Mouse (Mus musculus): ENCODE measurements at regions not wholly inside any gene's neighbourhood (a gene's known extent, or its start where the extent isn't known, plus 50 kb on each side); places are given as distances from the start of the nearest gene placed in this dataset.

DNA sequence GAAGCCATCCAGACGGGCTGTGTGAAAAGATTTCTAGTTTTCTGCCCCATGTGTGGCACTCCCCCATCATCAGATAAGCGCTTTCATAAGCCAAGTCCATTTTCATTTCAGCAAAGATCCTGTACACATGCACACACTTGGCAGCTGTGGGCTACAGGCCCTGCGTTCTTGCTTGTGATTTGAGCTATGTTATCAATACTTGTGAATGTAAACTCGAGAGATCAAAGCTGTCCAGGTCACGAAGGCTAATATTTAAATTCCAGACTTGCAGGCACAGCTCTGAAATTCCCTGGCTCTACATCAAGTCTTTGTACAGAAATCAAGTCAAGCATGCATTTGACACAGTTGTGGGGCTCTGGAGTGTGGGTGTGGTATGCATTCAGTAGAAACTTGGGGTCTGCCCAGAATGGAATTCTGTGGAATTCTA is 248.8 kb upstream of the Fggy start:
- Histone ChIP-seq H3K36me3 (no peaks in the 10 kb centered on the region), H3K27ac (no peak overlapping the region), H3K27me3 (replicated peaks) (no peaks in the 10 kb centered on the region), H3K4me2 (replicated peaks) (no peak overlapping the region), H3K9me3 (no peaks in the 10 kb centered on the region), H3K4me3 (replicated peaks) (no peak overlapping the region), H3K4me1 (replicated peaks) (0 out of 2 replicates have a peak, but pooled peaks cover 1% of the 10 kb centered on the region), H3K9ac (no peak overlapping the region)
- ATAC-seq: no peak
- 48% methylated on average over 5 of the region's 5 CpGs for WGBS

DNA sequence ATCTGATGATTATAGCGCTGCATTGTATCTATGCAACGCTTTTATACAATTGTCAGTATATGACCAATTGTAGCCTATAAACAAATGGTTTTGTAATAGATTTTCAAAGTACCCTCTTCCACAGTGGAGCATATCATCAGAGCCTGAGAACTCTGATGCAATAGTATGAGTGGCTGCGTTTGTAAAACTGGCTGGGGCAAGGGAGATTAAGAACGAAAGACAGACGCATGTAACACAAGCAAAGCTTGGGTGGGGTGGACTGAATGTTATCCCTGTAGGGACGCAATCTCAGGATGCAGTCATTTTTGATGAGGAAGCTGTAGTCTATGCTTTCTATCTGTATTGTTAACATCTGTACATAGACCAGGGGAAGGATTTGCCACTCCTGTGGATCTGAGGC is 246.9 kb upstream of the Fggy start:
- H3K9ac ChIP-seq: no peak overlapping the region
- H3K27ac ChIP-seq: no peak overlapping the region
- H3K27me3 ChIP-seq (replicated peaks): no peaks in the 10 kb centered on the region
- no peak overlapping the region for H3K4me3 ChIP-seq (replicated peaks)
- H3K36me3 ChIP-seq: no peaks in the 10 kb centered on the region
- no peaks in the 10 kb centered on the region for H3K9me3 ChIP-seq
- WGBS: 53% methylated on average over 6 of the region's 6 CpGs
- H3K4me2 ChIP-seq (replicated peaks): no peak overlapping the region
- no peaks in the 10 kb centered on the region for H3K4me1 ChIP-seq (replicated peaks)
- no peak for ATAC-seq

DNA sequence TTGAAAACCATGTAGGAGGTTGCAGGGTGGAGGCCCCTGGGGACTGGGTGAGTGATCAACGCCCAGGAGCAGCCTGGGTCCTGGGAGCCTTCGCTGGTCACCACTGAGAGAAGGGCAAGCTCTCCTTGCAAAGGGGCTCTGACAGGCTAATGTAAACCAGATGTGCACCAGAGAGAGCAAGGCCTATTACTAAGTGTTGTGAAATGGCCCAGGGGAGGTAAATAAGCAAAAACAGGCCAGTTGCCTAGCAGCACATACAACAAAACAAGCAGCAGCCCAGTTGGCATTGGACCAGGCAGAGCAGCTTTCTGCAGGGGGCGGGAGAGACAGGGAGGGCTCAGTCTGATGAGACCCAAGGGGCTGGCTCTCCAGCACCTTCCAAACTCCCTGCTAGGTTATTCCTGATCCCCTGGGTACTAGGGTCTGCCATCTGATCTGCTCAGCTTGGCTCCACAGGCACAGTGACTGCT is 239.5 kb upstream of the Fggy start:
- Histone ChIP-seq H3K9me3 (no peaks in the 10 kb centered on the region), H3K4me1 (replicated peaks) (peaks cover 17% of the 10 kb centered on the region), H3K9ac (no peak overlapping the region), H3K36me3 (no peaks in the 10 kb centered on the region), H3K4me2 (replicated peaks) (no peak overlapping the region), H3K27ac (no peak overlapping the region), H3K4me3 (replicated peaks) (no peak overlapping the region), H3K27me3 (replicated peaks) (no peaks in the 10 kb centered on the region)
- ATAC-seq: peak; percentile 81
- 49% methylated on average over 3 of the region's 3 CpGs for WGBS

DNA sequence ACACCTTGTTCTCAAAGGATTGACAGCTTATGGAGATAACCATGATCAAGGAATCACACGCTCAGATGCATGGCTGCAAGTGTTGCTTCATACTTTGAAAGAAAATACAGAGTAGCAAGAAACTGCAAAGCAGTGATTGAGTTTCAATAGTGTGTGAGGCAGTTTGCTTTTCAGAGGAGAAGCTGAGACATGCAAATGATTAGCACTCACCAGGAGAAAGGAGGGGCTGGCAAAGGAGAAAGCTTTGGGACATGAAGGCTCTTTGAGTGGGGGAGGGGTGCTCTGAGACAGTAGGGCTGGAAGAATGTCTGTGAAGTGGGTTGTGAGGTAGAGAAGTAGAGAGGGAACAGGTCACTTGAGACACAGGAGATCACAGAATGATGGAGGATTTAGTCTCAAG is 238.7 kb upstream of the Fggy start:
- WGBS: 56% methylated on average over 1 of the region's 1 CpGs
- no peaks in the 10 kb centered on the region for H3K36me3 ChIP-seq
- no peak overlapping the region for H3K9ac ChIP-seq
- H3K27me3 ChIP-seq (replicated peaks): no peaks in the 10 kb centered on the region
- ATAC-seq: no peak
- no peak overlapping the region for H3K4me3 ChIP-seq (replicated peaks)
- H3K4me2 ChIP-seq (replicated peaks): no peak overlapping the region
- no peaks in the 10 kb centered on the region for H3K9me3 ChIP-seq
- peaks cover 17% of the 10 kb centered on the region for H3K4me1 ChIP-seq (replicated peaks)
- no peak overlapping the region for H3K27ac ChIP-seq

DNA sequence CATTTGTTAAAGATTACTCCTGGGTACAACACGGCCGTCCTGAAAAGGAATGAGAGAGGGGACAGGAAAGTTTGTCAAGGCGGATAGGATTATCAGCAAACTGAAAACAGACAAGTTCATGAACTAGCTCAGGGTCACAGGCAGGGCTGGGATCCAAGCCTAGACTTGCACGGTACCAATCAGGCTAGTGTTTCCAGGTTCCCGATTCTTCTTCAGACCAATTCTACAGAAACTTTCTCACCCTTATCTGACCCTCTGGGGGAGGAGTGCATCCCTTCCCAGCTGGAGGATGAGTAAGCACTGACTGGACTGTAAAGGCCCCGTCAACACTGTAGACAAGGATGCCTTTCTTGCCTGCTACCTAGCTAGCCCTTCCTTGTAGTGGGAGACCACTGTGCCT is 238.3 kb upstream of the Fggy start:
- Histone ChIP-seq H3K4me1 (replicated peaks) (peaks cover 17% of the 10 kb centered on the region), H3K27me3 (replicated peaks) (no peaks in the 10 kb centered on the region), H3K4me3 (replicated peaks) (no peak overlapping the region), H3K36me3 (no peaks in the 10 kb centered on the region), H3K27ac (no peak overlapping the region), H3K4me2 (replicated peaks) (no peak overlapping the region), H3K9me3 (no peaks in the 10 kb centered on the region), H3K9ac (no peak overlapping the region)
- no peak for ATAC-seq
- WGBS: 34% methylated on average over 6 of the region's 6 CpGs

DNA sequence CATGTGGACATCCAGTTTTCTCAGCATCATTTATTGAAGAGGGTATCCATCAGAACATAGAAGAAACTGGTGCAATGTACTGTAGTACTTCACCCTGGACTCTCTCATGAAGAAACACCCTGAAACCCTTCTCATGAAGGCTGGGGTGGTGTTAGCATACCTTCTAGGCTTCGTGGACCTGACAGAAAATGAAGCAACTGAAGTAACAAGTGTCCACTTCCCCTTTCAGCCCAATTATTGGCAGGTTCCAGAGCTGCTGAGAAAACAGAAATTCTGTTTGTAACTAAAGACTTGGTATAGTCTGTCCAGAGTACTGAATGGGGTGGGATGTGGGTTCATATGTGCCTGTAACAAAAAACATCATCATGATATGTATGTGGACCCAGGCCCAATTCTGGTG is 231.4 kb upstream of the Fggy start:
- no peaks in the 10 kb centered on the region for H3K9me3 ChIP-seq
- WGBS: 80% methylated on average over 1 of the region's 1 CpGs
- no peaks in the 10 kb centered on the region for H3K27me3 ChIP-seq (replicated peaks)
- no peak overlapping the region for H3K27ac ChIP-seq
- no peak overlapping the region for H3K9ac ChIP-seq
- H3K4me1 ChIP-seq (replicated peaks): no peaks in the 10 kb centered on the region
- no peak overlapping the region for H3K4me2 ChIP-seq (replicated peaks)
- H3K4me3 ChIP-seq (replicated peaks): no peak overlapping the region
- no peak for ATAC-seq
- no peaks in the 10 kb centered on the region for H3K36me3 ChIP-seq

DNA sequence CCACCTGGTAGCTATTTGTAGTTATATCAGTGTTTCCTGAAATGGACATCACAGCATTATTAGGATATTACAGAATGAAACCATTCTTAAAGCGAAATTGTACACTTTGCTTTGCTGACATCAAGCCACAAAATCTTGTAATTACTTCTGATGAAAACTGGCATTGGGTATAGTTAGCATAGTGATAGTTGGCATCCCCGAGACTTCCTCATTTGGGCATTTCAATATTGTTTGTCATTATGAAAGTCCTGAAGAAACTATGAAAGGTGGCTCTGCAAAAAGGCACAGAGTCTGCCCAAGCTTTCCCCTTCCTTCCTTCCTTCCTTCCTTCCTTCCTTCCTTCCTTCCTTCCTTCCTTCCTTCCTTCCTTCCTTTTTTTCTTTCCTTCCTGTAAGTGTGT is 217.5 kb upstream of the Fggy start:
- no peak overlapping the region for H3K4me3 ChIP-seq (replicated peaks)
- no peaks in the 10 kb centered on the region for H3K4me1 ChIP-seq (replicated peaks)
- no peaks in the 10 kb centered on the region for H3K36me3 ChIP-seq
- ATAC-seq: no peak
- no peak overlapping the region for H3K4me2 ChIP-seq (replicated peaks)
- WGBS: 91% methylated on average over 2 of the region's 2 CpGs
- H3K27me3 ChIP-seq (replicated peaks): no peaks in the 10 kb centered on the region
- peaks cover 4% of the 10 kb centered on the region; the same call in 1 of the 2 replicates for H3K9me3 ChIP-seq
- no peak overlapping the region for H3K9ac ChIP-seq
- H3K27ac ChIP-seq: no peak overlapping the region

DNA sequence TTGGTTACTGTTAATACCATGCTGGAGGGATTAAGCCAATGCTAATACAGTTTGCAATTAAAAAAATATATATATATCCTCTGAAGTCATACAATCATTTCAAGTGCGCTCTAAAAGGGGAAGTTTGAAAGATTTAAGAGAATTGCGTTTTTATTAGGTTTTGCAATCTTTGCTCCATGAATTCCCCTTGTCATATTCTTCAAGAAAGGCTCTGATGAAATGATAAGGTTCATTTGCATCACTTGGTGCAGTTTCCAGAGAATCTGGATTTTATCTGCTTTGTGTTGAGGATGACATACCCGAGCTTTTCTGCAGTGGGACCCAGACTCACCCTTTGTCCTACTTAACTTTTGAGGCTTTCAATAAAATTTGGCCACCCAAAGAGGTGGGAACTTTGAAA is 216.4 kb upstream of the Fggy start:
- peaks cover 4% of the 10 kb centered on the region; the same call in 1 of the 2 replicates for H3K9me3 ChIP-seq
- no peaks in the 10 kb centered on the region for H3K27me3 ChIP-seq (replicated peaks)
- H3K4me2 ChIP-seq (replicated peaks): no peak overlapping the region
- WGBS: 70% methylated on average over 3 of the region's 3 CpGs
- H3K36me3 ChIP-seq: no peaks in the 10 kb centered on the region
- H3K4me3 ChIP-seq (replicated peaks): no peak overlapping the region
- no peaks in the 10 kb centered on the region for H3K4me1 ChIP-seq (replicated peaks)
- no peak overlapping the region for H3K27ac ChIP-seq
- H3K9ac ChIP-seq: no peak overlapping the region
- no peak for ATAC-seq

DNA sequence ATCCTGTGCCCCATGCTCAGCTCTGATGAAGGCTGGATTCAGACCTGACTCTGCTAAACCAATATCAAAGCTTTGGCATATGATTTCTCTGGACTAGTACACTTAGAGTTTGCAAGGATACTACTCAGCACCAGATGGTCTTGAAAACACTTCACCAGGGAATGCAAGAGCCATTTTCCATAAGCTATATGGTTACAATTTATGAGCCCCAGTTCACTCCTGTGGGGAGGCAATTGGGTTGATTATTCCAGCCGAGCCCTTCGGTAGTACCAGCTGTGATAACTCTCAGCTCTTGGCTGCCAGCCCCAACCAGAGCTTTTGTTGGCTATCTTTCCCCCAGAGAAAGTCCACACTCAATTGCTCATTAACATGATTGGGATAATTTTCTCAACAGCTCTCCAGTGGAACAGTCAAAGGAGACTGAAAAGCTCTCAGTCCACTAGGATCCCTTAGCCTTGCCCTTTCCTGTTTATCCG is 210.5 kb upstream of the Fggy start:
- no peaks in the 10 kb centered on the region for H3K4me1 ChIP-seq (replicated peaks)
- H3K27ac ChIP-seq: no peak overlapping the region
- H3K9me3 ChIP-seq: no peaks in the 10 kb centered on the region
- H3K4me3 ChIP-seq (replicated peaks): no peak overlapping the region
- peak; percentile 45 for ATAC-seq
- no peak overlapping the region for H3K9ac ChIP-seq
- no peaks in the 10 kb centered on the region for H3K36me3 ChIP-seq
- no peaks in the 10 kb centered on the region for H3K27me3 ChIP-seq (replicated peaks)
- 55% methylated on average over 3 of the region's 3 CpGs for WGBS
- no peak overlapping the region for H3K4me2 ChIP-seq (replicated peaks)

DNA sequence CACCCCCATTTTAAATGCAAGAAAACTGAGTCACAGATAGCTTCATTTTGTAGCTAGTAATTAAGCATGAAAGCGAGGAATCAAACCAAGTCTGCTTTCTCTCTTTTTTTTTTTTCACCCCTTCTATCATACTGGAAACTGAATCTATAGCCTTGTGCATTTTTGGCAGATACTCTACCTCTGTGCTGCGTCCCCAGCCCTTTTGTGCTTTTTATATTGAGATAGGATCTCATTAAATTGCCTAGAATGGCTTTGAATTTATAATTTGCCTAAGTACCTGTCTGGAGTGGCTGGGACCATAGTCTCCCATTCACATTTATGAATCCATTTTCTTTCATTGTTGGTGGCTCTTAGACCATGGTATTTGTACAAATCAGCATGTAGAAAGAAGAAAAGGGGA is 209.9 kb upstream of the Fggy start:
- no peak overlapping the region for H3K27ac ChIP-seq
- no peaks in the 10 kb centered on the region for H3K27me3 ChIP-seq (replicated peaks)
- 85% methylated on average over 2 of the region's 2 CpGs for WGBS
- H3K9me3 ChIP-seq: no peaks in the 10 kb centered on the region
- no peaks in the 10 kb centered on the region for H3K4me1 ChIP-seq (replicated peaks)
- H3K9ac ChIP-seq: no peak overlapping the region
- no peak for ATAC-seq
- no peak overlapping the region for H3K4me2 ChIP-seq (replicated peaks)
- no peak overlapping the region for H3K4me3 ChIP-seq (replicated peaks)
- H3K36me3 ChIP-seq: no peaks in the 10 kb centered on the region

DNA sequence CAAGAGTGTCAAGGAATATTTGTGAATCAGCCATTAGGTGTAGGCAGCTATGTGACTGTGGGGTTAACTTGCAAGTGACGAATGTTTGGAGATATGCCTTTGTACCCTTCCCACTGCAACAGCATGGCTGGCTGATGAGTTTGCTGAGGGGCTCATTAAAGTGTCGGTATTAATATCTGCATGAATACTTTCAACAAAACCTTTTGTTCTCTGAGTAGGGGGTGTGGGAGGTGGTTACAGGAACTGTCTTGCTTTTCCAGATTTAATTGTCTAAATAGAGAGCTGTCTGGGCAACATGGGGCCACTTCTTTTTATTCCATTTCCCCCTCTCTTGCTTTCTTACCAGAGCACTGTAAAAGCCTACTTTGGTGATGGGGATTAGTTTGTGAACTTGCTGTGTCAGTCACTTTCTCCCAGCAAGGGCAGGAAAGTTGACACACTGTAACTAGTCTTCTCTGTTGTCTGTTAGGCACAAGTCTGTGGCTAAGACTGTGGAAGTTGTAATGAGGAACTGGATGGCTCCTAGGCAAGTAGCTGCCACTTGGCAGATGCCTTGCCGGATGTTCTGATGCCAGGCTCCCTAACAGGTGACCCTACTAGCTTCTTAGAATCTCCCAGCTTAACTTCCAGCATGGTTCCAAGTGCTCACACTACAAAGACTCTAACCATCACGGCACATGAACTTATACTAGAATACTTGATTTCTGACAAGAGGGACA is 208.7 kb upstream of the Fggy start:
- Histone ChIP-seq H3K4me2 (replicated peaks) (no peak overlapping the region), H3K27ac (no peak overlapping the region), H3K9ac (no peak overlapping the region), H3K27me3 (replicated peaks) (no peaks in the 10 kb centered on the region), H3K36me3 (no peaks in the 10 kb centered on the region), H3K4me3 (replicated peaks) (no peak overlapping the region), H3K9me3 (no peaks in the 10 kb centered on the region), H3K4me1 (replicated peaks) (no peaks in the 10 kb centered on the region; the same call in 1 of the 2 replicates)
- WGBS: 87% methylated on average over 4 of the region's 4 CpGs
- no peak for ATAC-seq

DNA sequence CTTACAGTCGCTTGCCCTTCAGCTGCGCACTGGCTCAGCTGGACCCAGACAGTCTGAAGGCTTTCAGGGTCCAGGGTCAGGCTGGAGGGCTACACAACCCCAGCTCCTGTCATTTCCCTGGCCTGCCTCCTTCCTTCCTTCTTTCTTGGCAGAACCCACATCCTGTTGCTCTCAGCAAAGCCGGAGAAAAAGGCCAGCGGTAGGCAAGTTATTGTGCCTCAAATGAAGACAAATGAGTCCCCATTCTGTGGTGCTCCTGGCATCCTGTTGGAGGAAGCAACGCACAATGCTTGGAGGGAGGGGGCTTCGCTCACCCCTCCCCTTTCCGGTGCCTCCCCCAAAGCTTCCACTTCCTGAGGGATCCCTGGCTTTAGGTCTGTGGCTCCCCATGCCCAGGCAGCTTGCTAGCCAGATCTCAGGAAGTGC is 203.4 kb upstream of the Fggy start:
- ATAC-seq: peak; percentile 68
- Histone ChIP-seq H3K4me2 (replicated peaks) (no peak overlapping the region), H3K36me3 (no peaks in the 10 kb centered on the region), H3K27ac (peak overlapping the region; percentile 33; the same call in 1 of the 2 replicates), H3K4me1 (replicated peaks) (no peaks in the 10 kb centered on the region; the same call in 1 of the 2 replicates), H3K9me3 (no peaks in the 10 kb centered on the region), H3K4me3 (replicated peaks) (no peak overlapping the region), H3K9ac (no peak overlapping the region), H3K27me3 (replicated peaks) (no peaks in the 10 kb centered on the region)
- 51% methylated on average over 7 of the region's 7 CpGs for WGBS

DNA sequence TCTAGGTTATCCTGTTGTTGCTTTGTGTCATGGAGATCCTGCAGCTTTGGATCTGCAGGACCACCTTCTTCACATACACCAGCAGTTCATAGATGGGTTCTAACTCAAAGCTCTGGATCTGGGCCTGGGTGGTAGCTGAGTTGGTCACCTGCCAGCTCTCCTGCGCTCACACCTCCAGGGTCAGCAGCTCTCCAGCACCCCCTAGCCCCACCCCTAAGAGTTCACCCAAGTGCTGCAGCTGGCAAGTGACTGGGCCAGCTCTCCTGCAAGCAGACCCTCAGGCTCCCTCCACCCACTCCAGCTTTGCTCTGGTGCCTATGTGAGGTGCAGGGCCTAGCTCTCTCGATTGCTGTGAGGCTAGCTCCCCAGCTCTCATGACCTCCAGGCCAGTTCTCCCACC is 198.6 kb upstream of the Fggy start:
- Histone ChIP-seq H3K4me2 (replicated peaks) (no peak overlapping the region), H3K9me3 (no peaks in the 10 kb centered on the region), H3K36me3 (no peaks in the 10 kb centered on the region), H3K9ac (no peak overlapping the region), H3K27ac (no peak overlapping the region), H3K4me1 (replicated peaks) (no peaks in the 10 kb centered on the region; the same call in 1 of the 2 replicates), H3K27me3 (replicated peaks) (no peaks in the 10 kb centered on the region), H3K4me3 (replicated peaks) (no peak overlapping the region)
- ATAC-seq: no peak
- 76% methylated on average over 2 of the region's 2 CpGs for WGBS
